Mouse (Mus musculus) hematopoietic stem cell, adult 5-6 weeks (primary cell): ENCODE data around the gene Ppp1r14b. TPM values are rescaled to one million over a fixed set of nuclear protein-coding genes. Genes with fewer than 3 reads are reported as not detected.
"Not testable (repeated sequence)": the region's sequence is repeated elsewhere in the genome, so short reads cannot be mapped to it uniquely, and the experiment has no call there.

ENCODE experiments used
- ATAC-seq, 2 experiments: fragments of 125-278 bp in 1 of 2; replicated peaks in 1 of 2; 2 replicates each; pipeline ENCODE4 v1.8.0; 2016 to 2017; ENCODE audit warnings: inconsistent platforms in 2 of 2, mild to moderate bottlenecking in 2 of 2, moderate number of reproducible peaks in 2 of 2, low read depth in 1 of 2, moderate TSS enrichment in 1 of 2; ENCODE audit not compliant: low FRiP score in 2 of 2, poor library complexity in 2 of 2, severe bottlenecking in 2 of 2, insufficient read depth in 1 of 2, low TSS enrichment in 1 of 2
- total RNA-seq: library from RNA; stranded (forward); fragments of 172-1452, 232-1000 nt; gene quantifications from 2 replicates; pipeline ENCODE4 v1.2.3, GENCODE M21; 2017

The Ppp1r14b gene
- total RNA-seq, 1 experiment from 2014 or later = 89.4 TPM

GRCm38 (mm10) chr19:6985951-6986708 is 11.4 kb downstream of the Ppp1r14b start:
- no peak; a peak in 1 of 4 replicates for ATAC-seq

DNA sequence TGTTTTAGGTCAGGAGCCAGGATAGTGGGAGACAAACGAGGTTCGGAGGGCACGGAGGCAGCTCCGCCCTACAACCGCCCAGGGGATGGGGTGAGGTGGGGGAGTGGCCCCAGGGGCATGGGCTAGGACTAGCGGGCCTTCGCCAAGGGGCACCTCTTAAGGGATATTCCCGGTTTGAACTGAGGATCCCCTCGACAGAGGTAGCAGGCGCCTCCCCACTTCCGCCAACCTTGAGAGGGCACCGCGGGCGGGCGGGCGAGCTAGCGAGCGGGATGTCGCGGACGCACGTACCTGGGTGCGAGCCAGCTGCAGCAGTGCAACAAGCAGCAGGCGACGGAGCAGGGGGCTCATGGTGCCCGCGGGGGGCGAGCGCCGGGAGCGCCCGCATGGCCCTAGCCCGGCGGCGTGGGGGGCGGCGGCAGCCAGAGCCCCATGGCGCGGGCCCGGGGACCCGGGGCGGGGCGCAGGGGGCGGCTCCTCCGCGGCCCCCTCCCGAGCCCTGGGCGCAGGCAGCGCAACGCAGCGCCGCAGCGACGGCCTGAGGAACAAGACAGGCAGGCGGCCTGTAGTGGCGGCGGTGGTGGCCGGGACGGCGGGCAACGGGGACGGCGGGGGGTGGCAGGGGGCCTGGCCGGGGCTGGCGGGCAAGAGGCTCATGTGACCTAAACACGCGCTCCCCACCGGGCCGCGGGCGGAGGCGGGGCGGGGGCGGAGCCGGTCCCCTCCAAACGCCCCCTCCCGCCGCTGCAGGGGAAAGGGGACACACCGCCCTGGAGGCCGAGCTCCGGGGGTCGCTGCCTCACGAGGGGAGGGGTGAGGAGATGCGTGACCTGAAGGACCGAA is 12.5 kb downstream of the Ppp1r14b start, which contains the start of gene Vegfb:
Gene Vegfb (minus strand): TSS at position 591 of the 843 bp plus-strand sequence.
- peak in 1 of 2 experiments; percentile 49; a peak in 2 of 4 replicates for ATAC-seq

DNA sequence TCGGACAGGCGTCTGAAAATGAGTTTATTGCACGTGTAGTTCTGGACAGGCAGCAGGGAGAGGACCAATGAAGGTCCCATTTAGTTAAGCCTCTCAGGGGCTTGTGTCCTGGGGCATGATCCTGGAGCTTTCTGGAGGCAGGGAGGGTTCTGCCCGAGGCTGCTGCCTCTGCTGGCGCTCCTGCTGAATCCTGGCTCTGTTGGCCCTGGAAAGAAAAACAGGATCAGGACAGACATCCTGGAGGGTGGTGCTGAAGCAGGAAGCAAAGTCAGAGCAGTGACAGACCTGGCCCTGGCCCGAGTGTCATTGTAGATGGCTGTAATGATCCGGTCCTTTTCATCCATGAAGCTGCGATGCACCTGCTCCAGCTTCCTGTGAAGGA is 13.1 kb downstream of the Ppp1r14b start:
- no peak for ATAC-seq

- ATAC-seq = no peak
Measured at GRCm38 (mm10) chr19:6989251-6989650, 14.5 kb downstream of the Ppp1r14b start.

GRCm38 (mm10) chr19:6990712-6991111 is 15.9 kb downstream of the Ppp1r14b start:
- no peak for ATAC-seq

GRCm38 (mm10) chr19:6991166-6991565 is 16.4 kb downstream of the Ppp1r14b start:
- ATAC-seq = not testable (repeated sequence)

- peak; percentile 96 to 97 for ATAC-seq
Measured at GRCm38 (mm10) chr19:6992011-6992858, 17.5 kb downstream of the Ppp1r14b start, which contains the start of gene Dnajc4. Dnajc4 (minus strand) TSS chr19:6992572.

DNA sequence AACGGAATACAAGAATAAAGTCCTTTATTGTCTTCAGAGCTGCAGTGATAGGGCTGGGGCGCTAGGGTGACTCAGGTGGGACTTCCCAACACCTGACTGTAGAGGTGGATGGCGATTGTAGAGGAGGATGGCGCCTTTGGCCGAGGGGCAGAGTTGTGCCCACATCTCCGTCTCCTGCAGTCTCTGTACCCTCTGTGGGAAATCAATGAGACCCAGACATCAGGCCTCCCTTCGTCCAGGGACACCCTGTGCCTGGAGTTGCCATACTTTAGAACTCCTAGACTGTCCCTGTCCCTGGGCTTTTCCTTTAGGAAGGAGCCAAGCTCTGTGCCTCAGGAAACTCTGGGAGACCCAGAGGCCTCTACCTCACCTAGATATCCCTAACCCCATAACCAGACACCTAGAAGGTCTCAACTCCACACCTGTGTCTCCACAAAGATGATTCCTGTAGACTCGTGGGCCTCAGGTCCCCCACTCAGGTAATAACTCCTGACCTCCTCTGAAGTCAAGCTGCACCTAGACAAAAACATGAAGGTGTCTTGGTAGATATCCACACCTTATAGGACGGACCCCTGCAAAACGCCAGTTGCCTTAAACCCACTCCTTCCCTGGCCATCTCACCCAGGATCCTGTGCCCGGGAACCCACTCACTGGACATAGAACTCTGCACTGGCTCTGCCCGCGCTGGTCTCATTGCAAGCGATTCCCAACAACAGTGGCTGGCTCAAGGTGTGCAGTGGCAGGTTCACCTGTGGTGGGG is 18.4 kb downstream of the Ppp1r14b start:
- no peak for ATAC-seq

- ATAC-seq = no peak
Measured at GRCm38 (mm10) chr19:6994002-6994401, 19.2 kb downstream of the Ppp1r14b start.

GRCm38 (mm10) chr19:6994489-6994888 is 19.7 kb downstream of the Ppp1r14b start:
- ATAC-seq = no peak

- ATAC-seq = no peak
Measured at GRCm38 (mm10) chr19:6995255-6995991, 20.7 kb downstream of the Ppp1r14b start.

DNA sequence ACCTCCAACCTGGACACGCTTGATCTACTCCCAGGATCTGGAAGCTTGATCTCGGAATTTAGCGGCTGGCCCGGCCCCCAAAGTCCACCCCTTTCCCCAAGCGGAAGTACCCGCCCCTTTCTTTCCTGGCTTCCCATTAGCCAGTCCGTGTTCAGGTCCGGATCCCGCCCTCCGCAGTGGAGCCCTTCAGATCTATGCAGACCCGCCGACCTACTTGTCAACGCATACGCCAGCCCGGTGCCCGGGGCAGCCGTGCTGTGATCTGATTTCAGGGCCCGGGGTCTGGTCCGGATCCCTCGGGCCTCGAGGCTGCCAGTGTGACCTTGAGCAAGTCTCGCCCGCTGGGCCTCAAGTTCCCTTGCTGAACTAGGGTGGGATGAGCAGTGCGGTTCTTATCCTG is 21.2 kb downstream of the Ppp1r14b start, which contains the start of the genes Nudt22 and Trpt1:
Gene Nudt22 (minus strand): TSS at position 112 of the 400 bp plus-strand sequence.
Gene Trpt1 (plus strand): TSS at position 126 of the 400 bp plus-strand sequence.
- ATAC-seq = peak; percentile 47 to 56; a peak in 3 of 4 replicates

DNA sequence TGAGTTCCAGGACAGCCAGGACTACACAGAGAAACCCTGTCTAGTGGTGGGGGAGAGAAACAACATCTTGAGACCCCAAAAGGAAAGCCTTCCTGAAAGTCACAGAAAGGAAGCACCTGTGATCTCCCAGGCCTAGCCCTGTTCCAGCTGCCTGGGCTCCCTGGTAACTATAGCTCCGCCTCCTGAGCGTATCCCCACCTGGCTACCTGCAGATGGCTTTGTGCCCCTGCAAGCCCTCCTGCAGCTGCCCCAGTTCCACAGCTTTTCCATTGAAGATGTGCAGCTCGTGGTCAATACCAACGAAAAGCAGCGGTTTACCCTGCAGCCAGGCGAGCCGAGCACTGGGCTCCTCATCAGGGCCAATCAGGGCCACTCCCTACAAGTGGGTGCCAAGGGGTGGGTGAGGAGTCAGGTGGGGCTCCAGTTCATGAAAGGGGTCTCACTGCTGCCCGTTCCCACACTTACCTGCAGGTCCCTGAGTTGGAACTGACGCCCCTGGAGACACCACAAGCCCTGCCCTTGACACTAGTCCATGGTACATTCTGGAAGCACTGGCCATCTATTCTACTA is 23.0 kb downstream of the Ppp1r14b start:
- no peak for ATAC-seq

- ATAC-seq = no peak
Measured at GRCm38 (mm10) chr19:6999360-7000063, 24.7 kb downstream of the Ppp1r14b start.

DNA sequence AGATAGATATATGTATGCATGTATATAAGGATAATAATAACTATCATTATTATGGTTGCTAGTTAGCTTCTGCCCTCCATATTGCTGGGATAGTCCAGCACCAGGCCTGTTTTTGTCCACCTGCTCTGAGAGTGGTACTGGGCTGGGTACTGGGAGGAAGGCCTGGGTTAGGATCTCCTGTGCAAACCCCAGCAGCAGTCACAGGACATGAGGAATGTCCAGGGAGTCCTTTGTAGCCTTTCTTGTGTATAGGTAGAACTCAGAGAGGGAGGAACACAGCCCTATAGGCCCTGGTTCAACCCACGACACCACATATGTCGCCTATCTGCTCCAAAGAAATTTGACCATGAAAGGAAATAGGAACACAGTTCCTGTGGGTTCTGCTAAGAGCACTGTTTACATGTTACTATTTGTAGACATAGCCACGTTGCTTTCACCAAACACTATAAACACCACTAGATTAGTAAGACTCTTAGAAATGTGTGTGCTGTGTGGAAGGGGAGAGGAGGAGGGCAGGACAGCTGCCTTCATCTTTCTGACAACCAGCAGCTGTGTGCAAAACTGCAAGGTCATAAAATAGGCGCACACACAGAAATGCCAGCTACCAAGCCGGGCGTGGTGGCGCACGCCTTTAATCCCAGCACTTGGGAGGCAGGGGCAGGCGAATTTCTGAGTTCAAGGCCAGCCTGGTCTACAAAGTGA is 32.3 kb downstream of the Ppp1r14b start:
- ATAC-seq = no peak
